Comparison of ENCODE assay signal across 8 mouse cellular contexts in genomic region chr12:46635125-46635772, GRCm38 (mm10).
DNase-seq lines count a peak whose midpoint lies in the region; ATAC-seq and TF ChIP-seq lines count a peak whose summit lies in the region.

No protein-coding gene starts in this region.

- no peak overlapping the region for H3K27ac ChIP-seq in MEL (ENCODE audit: control insufficient read depth, low read depth, low read length)
- H3K27ac ChIP-seq in hindbrain, embryonic 13.5 days: no peak overlapping the region
- H3K27ac ChIP-seq in limb, embryonic 12.5 days: no peak overlapping the region
- H3K27ac ChIP-seq in liver, postnatal 0 days (ENCODE audit: low read depth): no peak overlapping the region

- 10% methylated on average over 6 of the region's 6 CpGs for WGBS in hindbrain, embryonic 13.5 days
- 9% methylated on average over 6 of the region's 6 CpGs for WGBS in limb, embryonic 12.5 days
- WGBS in liver, postnatal 0 days (ENCODE audit: insufficient replicate concordance): 24% methylated on average over 6 of the region's 6 CpGs

- TF ChIP-seq EP300 in MEL (IDR thresholded peaks at IDR 0.05; ENCODE audit: low read depth in 1 of 2, low read length in 2 of 2): no peak
- TF ChIP-seq EP300 in liver, postnatal 0 days (IDR thresholded peaks at IDR 0.05; ENCODE audit: low read depth): no peak

- peak; percentile 59 for TF ChIP-seq RAD21 in MEL (IDR thresholded peaks at IDR 0.05; ENCODE audit: low read depth, low read length)

- TF ChIP-seq POLR2A in MEL (IDR thresholded peaks at IDR 0.05; ENCODE audit: control insufficient read depth in 1 of 2, insufficient read depth in 1 of 2, low read depth in 1 of 2, low read length in 2 of 2, poor library complexity in 1 of 2): no peak

- no peaks in the 10 kb centered on the region for H3K9me3 ChIP-seq in MEL (replicated peaks; ENCODE audit: insufficient read depth, low read length)
- no peaks in the 10 kb centered on the region for H3K9me3 ChIP-seq in hindbrain, embryonic 13.5 days
- no peaks in the 10 kb centered on the region for H3K9me3 ChIP-seq in limb, embryonic 12.5 days
- no peaks in the 10 kb centered on the region for H3K9me3 ChIP-seq in liver, postnatal 0 days (ENCODE audit: low read length)

- H3K79me2 ChIP-seq in MEL (ENCODE audit: control insufficient read depth, insufficient read depth, low read length, poor library complexity): no peaks in the 10 kb centered on the region

- no peaks in the 10 kb centered on the region for H3K36me3 ChIP-seq in MEL (ENCODE audit: control insufficient read depth in 1 of 2, insufficient read depth in 2 of 2, low read length in 2 of 2)
- H3K36me3 ChIP-seq in hindbrain, embryonic 13.5 days: no peaks in the 10 kb centered on the region
- H3K36me3 ChIP-seq in limb, embryonic 12.5 days: no peaks in the 10 kb centered on the region
- H3K36me3 ChIP-seq in liver, postnatal 0 days (replicated peaks; ENCODE audit: insufficient read depth, low read length): no peaks in the 10 kb centered on the region

- ATAC-seq in hindbrain, embryonic 13.5 days (ENCODE audit: low FRiP score): peak; percentile 92
- peak; percentile 42; the same call in 1 of the 2 replicates for ATAC-seq in limb, embryonic 12.5 days (ENCODE audit: insufficient number of reproducible peaks, insufficient read depth, low FRiP score, low TSS enrichment, low read depth)
- ATAC-seq in liver, postnatal 0 days: no peak

- no peaks in the 10 kb centered on the region for H3K27me3 ChIP-seq in MEL (ENCODE audit: control insufficient read depth in 1 of 2, insufficient read depth in 2 of 2, low read length in 2 of 2)
- H3K27me3 ChIP-seq in hindbrain, embryonic 13.5 days: 0 out of 2 replicates have a peak, but pooled peaks cover 3% of the 10 kb centered on the region
- no peaks in the 10 kb centered on the region for H3K27me3 ChIP-seq in limb, embryonic 12.5 days
- no peaks in the 10 kb centered on the region for H3K27me3 ChIP-seq in liver, postnatal 0 days (ENCODE audit: insufficient read depth, low read length)

- peak; percentile 8 for DNase-seq in adrenal gland, adult 2 months
- no peak for DNase-seq in adrenal gland, adult 18-20 months (ENCODE audit: low spot score in 2 of 2)
- peak; percentile 34 for DNase-seq in MEL (ENCODE audit: low read depth, low spot score)
- DNase-seq in embryo, embryonic 11 days: peak; percentile 69
- no peak for DNase-seq in gastrocnemius, postnatal 10 days
- no peak for DNase-seq in liver, postnatal 0 days

- TF ChIP-seq CTCF in MEL (IDR thresholded peaks at IDR 0.05 in 2 of 3, conservative IDR thresholded peaks at IDR 0.05 in 1 of 3; ENCODE audit: control insufficient read depth in 1 of 3, insufficient read depth in 1 of 3, low read depth in 2 of 3, low read length in 3 of 3, poor library complexity in 1 of 3, severe bottlenecking in 1 of 3): peak in 1 of 3 experiments; percentile 42; a peak in 2 of 6 replicates
- TF ChIP-seq CTCF in liver, postnatal 0 days (IDR thresholded peaks at IDR 0.05; ENCODE audit: low read depth): no peak

- no peak overlapping the region for H3K9ac ChIP-seq in MEL (ENCODE audit: control insufficient read depth, low read depth, low read length, poor library complexity, severe bottlenecking)
- no peak overlapping the region for H3K9ac ChIP-seq in hindbrain, embryonic 13.5 days
- no peak overlapping the region for H3K9ac ChIP-seq in limb, embryonic 12.5 days (replicated peaks)
- H3K9ac ChIP-seq in liver, postnatal 0 days (replicated peaks): no peak overlapping the region

- no peaks in the 10 kb centered on the region for H3K4me1 ChIP-seq in MEL (ENCODE audit: control insufficient read depth in 1 of 2, insufficient read depth in 2 of 2, low read length in 2 of 2)
- H3K4me1 ChIP-seq in hindbrain, embryonic 13.5 days (replicated peaks): peaks cover 18% of the 10 kb centered on the region
- H3K4me1 ChIP-seq in limb, embryonic 12.5 days (replicated peaks): peaks cover 14% of the 10 kb centered on the region
- H3K4me1 ChIP-seq in liver, postnatal 0 days (ENCODE audit: insufficient read depth): no peaks in the 10 kb centered on the region

- no peak overlapping the region for H3K4me2 ChIP-seq in hindbrain, embryonic 13.5 days
- no peak overlapping the region for H3K4me2 ChIP-seq in limb, embryonic 12.5 days
- H3K4me2 ChIP-seq in liver, postnatal 0 days (ENCODE audit: low read depth, low read length): no peak overlapping the region

- no peak overlapping the region for H3K4me3 ChIP-seq in MEL (ENCODE audit: control insufficient read depth in 1 of 2, insufficient read depth in 1 of 2, low read depth in 2 of 2, low read length in 2 of 2)
- H3K4me3 ChIP-seq in hindbrain, embryonic 13.5 days: no peak overlapping the region
- no peak overlapping the region for H3K4me3 ChIP-seq in limb, embryonic 12.5 days (replicated peaks)
- H3K4me3 ChIP-seq in liver, postnatal 0 days (ENCODE audit: low read depth, low read length): no peak overlapping the region

TF ChIP-seq in MEL, 35 proteins besides CTCF, POLR2A, EP300 and RAD21:
- TF ChIP-seq HCFC1 (IDR thresholded peaks at IDR 0.05; ENCODE audit: low read depth, low read length) (no peak), NELFE (IDR thresholded peaks at IDR 0.05; ENCODE audit: low read depth, low read length) (no peak), MAX (IDR thresholded peaks at IDR 0.05; ENCODE audit: low read length) (no peak), SMC3 (IDR thresholded peaks at IDR 0.05; ENCODE audit: low read depth, low read length) (peak; percentile 58), POLR2AphosphoS2 (IDR thresholded peaks at IDR 0.05; ENCODE audit: low read length) (no peak), CHD1 (IDR thresholded peaks at IDR 0.05; ENCODE audit: low read depth, low read length) (no peak), ZNF384 (IDR thresholded peaks at IDR 0.05; ENCODE audit: low read depth, low read length) (peak; percentile 96), ZC3H11A (IDR thresholded peaks at IDR 0.05; ENCODE audit: low read depth, low read length) (peak; percentile 56)

Comparison
In these comparisons a context has a peak if more than half of its experiments do, and no peak if none do; other contexts are left out.
1. DNase-seq: peak in adrenal gland, adult 2 months (single experiment), MEL (single experiment) and embryo, embryonic 11 days (single experiment); none in adrenal gland, adult 18-20 months (0 of 2), gastrocnemius, postnatal 10 days (single experiment) and liver, postnatal 0 days (single experiment).